In genomic region chr3:64878199-64878977, GRCm38 (mm10) we compare ENCODE assay signal across 33 mouse cellular contexts. TPM values are rescaled to one million over a fixed set of nuclear protein-coding genes. Genes with fewer than 3 reads are reported as not detected.
DNase-seq lines count a peak whose midpoint lies in the region; ATAC-seq and TF ChIP-seq lines count a peak whose summit lies in the region.
"Had no signal": no experiment of that assay in that cellular context is flagged by ENCODE, and none has a peak within 500 bp of the region (broad histone marks: within the 10 kb centered on the region; RNA-seq: fewer than 3 reads in every experiment).

No protein-coding gene starts in this region.

- ATAC-seq in embryonic facial prominence, embryonic 14.5 days (ENCODE audit: low read depth), result no peak
- ATAC-seq in kidney, postnatal 0 days (replicated peaks; ENCODE audit: low FRiP score, low read depth), result no peak
- peak; percentile 65 for ATAC-seq in midbrain, postnatal 0 days (ENCODE audit: low FRiP score)
- no peak for ATAC-seq in stomach, postnatal 0 days (ENCODE audit: low FRiP score, low TSS enrichment)
- ATAC-seq: activated CD4-positive, CD25-positive, alpha-beta regulatory T cell, adult 4 months; CD4-positive, CD25-positive, alpha-beta regulatory T cell, adult 4 months had no signal

- no peak overlapping the region for H3K4me2 ChIP-seq in embryonic facial prominence, embryonic 14.5 days (ENCODE audit: low read depth, low read length)
- H3K4me2 ChIP-seq in kidney, postnatal 0 days (ENCODE audit: low read length), result no peak overlapping the region
- H3K4me2 ChIP-seq in midbrain, postnatal 0 days (ENCODE audit: low read depth, low read length, poor library complexity, severe bottlenecking), result no peak overlapping the region
- no peak overlapping the region for H3K4me2 ChIP-seq in stomach, postnatal 0 days (replicated peaks; ENCODE audit: low read depth)
- H3K4me2 ChIP-seq: forebrain, embryonic 12.5 days; limb, embryonic 12.5 days; liver, embryonic 13.5 days; stomach, embryonic 15.5 days had no signal

- H3K27me3 ChIP-seq in embryonic facial prominence, embryonic 14.5 days (replicated peaks; ENCODE audit: control insufficient read depth, insufficient read depth, low read length), result no peaks in the 10 kb centered on the region
- H3K27me3 ChIP-seq in embryonic facial prominence, embryonic 10.5 days (replicated peaks; ENCODE audit: low read depth, poor library complexity, severe bottlenecking), result no peaks in the 10 kb centered on the region
- no peaks in the 10 kb centered on the region for H3K27me3 ChIP-seq in kidney, postnatal 0 days (ENCODE audit: insufficient read depth, low read length)
- no peaks in the 10 kb centered on the region for H3K27me3 ChIP-seq in midbrain, postnatal 0 days (ENCODE audit: insufficient read depth, low read length)
- H3K27me3 ChIP-seq in stomach, postnatal 0 days (ENCODE audit: control insufficient read depth, insufficient read depth, low read length), result no peaks in the 10 kb centered on the region
- H3K27me3 ChIP-seq: forebrain, embryonic 12.5 days; limb, embryonic 12.5 days; liver, embryonic 13.5 days; stomach, embryonic 15.5 days had no signal

- no peak overlapping the region for H3K27ac ChIP-seq in embryonic facial prominence, embryonic 14.5 days (replicated peaks; ENCODE audit: low read depth, low read length)
- no peak overlapping the region for H3K27ac ChIP-seq in embryonic facial prominence, embryonic 10.5 days (replicated peaks)
- no peak overlapping the region for H3K27ac ChIP-seq in kidney, postnatal 0 days
- H3K27ac ChIP-seq in midbrain, postnatal 0 days (ENCODE audit: low read depth, low read length), result no peak overlapping the region
- no peak overlapping the region for H3K27ac ChIP-seq in stomach, postnatal 0 days (replicated peaks)
- H3K27ac ChIP-seq: forebrain, embryonic 12.5 days; left cerebral cortex, adult 2 months; limb, embryonic 12.5 days; liver, embryonic 13.5 days; macrophage; stomach, embryonic 15.5 days had no signal

- no peaks in the 10 kb centered on the region for H3K9me3 ChIP-seq in embryonic facial prominence, embryonic 14.5 days (ENCODE audit: control insufficient read depth, low read length)
- H3K9me3 ChIP-seq in embryonic facial prominence, embryonic 10.5 days, result no peaks in the 10 kb centered on the region
- no peaks in the 10 kb centered on the region for H3K9me3 ChIP-seq in kidney, postnatal 0 days (replicated peaks; ENCODE audit: low read length)
- H3K9me3 ChIP-seq in midbrain, postnatal 0 days (ENCODE audit: low read length), result no peaks in the 10 kb centered on the region
- no peaks in the 10 kb centered on the region for H3K9me3 ChIP-seq in stomach, postnatal 0 days (ENCODE audit: control insufficient read depth, low read length)
- H3K9me3 ChIP-seq: forebrain, embryonic 12.5 days; liver, embryonic 13.5 days; stomach, embryonic 15.5 days had no signal

- no peak for TF ChIP-seq CTCF in kidney, postnatal 0 days (IDR thresholded peaks at IDR 0.05; ENCODE audit: low read depth)
- TF ChIP-seq CTCF in midbrain, postnatal 0 days (IDR thresholded peaks at IDR 0.05), result no peak
- no peak for TF ChIP-seq CTCF in stomach, postnatal 0 days (IDR thresholded peaks at IDR 0.05; ENCODE audit: low read depth)

- H3K4me3 ChIP-seq in embryonic facial prominence, embryonic 14.5 days (ENCODE audit: low read depth, low read length), result no peak overlapping the region
- no peak overlapping the region for H3K4me3 ChIP-seq in embryonic facial prominence, embryonic 10.5 days
- no peak overlapping the region for H3K4me3 ChIP-seq in kidney, postnatal 0 days (replicated peaks; ENCODE audit: low read depth, low read length)
- no peak overlapping the region for H3K4me3 ChIP-seq in midbrain, postnatal 0 days (ENCODE audit: low read depth, low read length)
- H3K4me3 ChIP-seq in stomach, postnatal 0 days (ENCODE audit: low read depth, low read length), result no peak overlapping the region
- H3K4me3 ChIP-seq: forebrain, embryonic 12.5 days; left cerebral cortex, adult 2 months; limb, embryonic 12.5 days; liver, embryonic 13.5 days; stomach, embryonic 15.5 days had no signal

- 50% methylated on average over 3 of the region's 3 CpGs for WGBS in embryonic facial prominence, embryonic 14.5 days
- 72% methylated on average over 3 of the region's 3 CpGs for WGBS in embryonic facial prominence, embryonic 10.5 days
- 47% methylated on average over 3 of the region's 3 CpGs for WGBS in kidney, postnatal 0 days
- WGBS in midbrain, postnatal 0 days, result 45% methylated on average over 3 of the region's 3 CpGs
- WGBS in stomach, postnatal 0 days, result 45% methylated on average over 3 of the region's 3 CpGs

- DNase-seq in embryonic facial prominence, embryonic 14.5 days (ENCODE audit: low spot score), result peak; percentile 5
- no peak for DNase-seq in embryonic facial prominence, embryonic 10.5 days (ENCODE audit: low spot score)
- DNase-seq in kidney, postnatal 0 days (ENCODE audit: low spot score), result peak; percentile 10
- no peak for DNase-seq in kidney, postnatal 14 days
- DNase-seq in brain, adult 2 months (ENCODE audit: low read depth, low spot score), result peak; percentile 33
- peak; percentile 23 for DNase-seq in midbrain, postnatal 0 days (ENCODE audit: low spot score)
- no peak for DNase-seq in stomach, postnatal 0 days (ENCODE audit: low spot score)
- no peak for DNase-seq in spleen, adult 18-20 months
- DNase-seq: adrenal gland, postnatal 10 days; cerebellum, adult 11 months; cerebellum, postnatal 25 days; embryo, embryonic 11 days; kidney, adult 11 months; liver, embryonic 13.5 days; right cerebral cortex, postnatal 25 days had no signal

- no peak overlapping the region for H3K9ac ChIP-seq in embryonic facial prominence, embryonic 14.5 days (ENCODE audit: low read depth, low read length)
- H3K9ac ChIP-seq in kidney, postnatal 0 days (ENCODE audit: low read depth, low read length), result no peak overlapping the region
- H3K9ac ChIP-seq in midbrain, postnatal 0 days (replicated peaks; ENCODE audit: low read length, poor library complexity, severe bottlenecking), result no peak overlapping the region
- H3K9ac ChIP-seq in stomach, postnatal 0 days (ENCODE audit: low read length), result no peak overlapping the region
- H3K9ac ChIP-seq: forebrain, embryonic 12.5 days; limb, embryonic 12.5 days; liver, embryonic 13.5 days; stomach, embryonic 15.5 days had no signal

- no peaks in the 10 kb centered on the region for H3K36me3 ChIP-seq in embryonic facial prominence, embryonic 14.5 days (ENCODE audit: control insufficient read depth, insufficient read depth, low read length)
- H3K36me3 ChIP-seq in embryonic facial prominence, embryonic 10.5 days (replicated peaks), result no peaks in the 10 kb centered on the region
- no peaks in the 10 kb centered on the region for H3K36me3 ChIP-seq in kidney, postnatal 0 days (ENCODE audit: insufficient read depth, low read length)
- no peaks in the 10 kb centered on the region for H3K36me3 ChIP-seq in midbrain, postnatal 0 days (ENCODE audit: insufficient read depth, low read length)
- H3K36me3 ChIP-seq in stomach, postnatal 0 days (ENCODE audit: control insufficient read depth, insufficient read depth, low read length), result no peaks in the 10 kb centered on the region
- H3K36me3 ChIP-seq: forebrain, embryonic 12.5 days; limb, embryonic 12.5 days; liver, embryonic 13.5 days; stomach, embryonic 15.5 days had no signal

- no peaks in the 10 kb centered on the region for H3K4me1 ChIP-seq in embryonic facial prominence, embryonic 14.5 days (ENCODE audit: control insufficient read depth, insufficient read depth, low read length)
- H3K4me1 ChIP-seq in embryonic facial prominence, embryonic 10.5 days, result no peaks in the 10 kb centered on the region
- no peaks in the 10 kb centered on the region for H3K4me1 ChIP-seq in kidney, postnatal 0 days (replicated peaks; ENCODE audit: insufficient read depth, low read length)
- no peaks in the 10 kb centered on the region for H3K4me1 ChIP-seq in midbrain, postnatal 0 days (ENCODE audit: insufficient read depth, low read length)
- no peaks in the 10 kb centered on the region for H3K4me1 ChIP-seq in stomach, postnatal 0 days (replicated peaks; ENCODE audit: control insufficient read depth, insufficient read depth)
- H3K4me1 ChIP-seq: forebrain, embryonic 12.5 days; limb, embryonic 12.5 days; liver, embryonic 13.5 days; stomach, embryonic 15.5 days had no signal

- no peak for TF ChIP-seq EP300 in stomach, postnatal 0 days (optimal IDR thresholded peaks at IDR 0.05)

RNA-seq across cellular contexts. Expression of gene Vmn2r7, which starts 33.8 kb away (rescaled TPM):
- not detected in 2 replicates for polyA plus RNA-seq in embryonic facial prominence, embryonic 14.5 days (2014; fragmentation: Nextera tagmentation; extraction: Ambion mirVana)
- polyA plus RNA-seq in embryonic facial prominence, embryonic 10.5 days (2016; fragmentation: Nextera tagmentation; extraction: Ambion mirVana), result 0.07 TPM in 1 of 2 replicates, not detected in the other
- not detected in 2 replicates for polyA plus RNA-seq in kidney, postnatal 0 days (2015; fragmentation: Nextera tagmentation; extraction: Ambion mirVana)
- total RNA-seq in midbrain, postnatal 0 days (2014; rRNA removed), result not detected in 2 replicates
- polyA plus RNA-seq in midbrain, postnatal 0 days (2015; fragmentation: Nextera tagmentation; extraction: Ambion mirVana), result not detected in 2 replicates
- polyA plus RNA-seq in stomach, postnatal 0 days (2015; fragmentation: Nextera tagmentation; extraction: Ambion mirVana), result not detected in 2 replicates
- total RNA-seq: adrenal gland, postnatal 10 days; ES-E14; gastrocnemius, adult 18-20 months; gastrocnemius, postnatal 4 days; hematopoietic stem cell, adult 5-6 weeks; layer of hippocampus, adult 8-10 months; monocyte, adult 5-6 weeks had no signal
- polyA plus RNA-seq: activated CD4-positive, CD25-positive, alpha-beta regulatory T cell, adult 4 months; CD4-positive, CD25-positive, alpha-beta regulatory T cell, adult 4 months; forebrain, embryonic 12.5 days; heart, embryonic 16.5 days; kidney, embryonic 16.5 days; limb, embryonic 12.5 days; liver, embryonic 13.5 days; lung, embryonic 16.5 days; macrophage; stomach, embryonic 15.5 days; thymus, postnatal 0 days; urinary bladder, adult 2 months had no signal

Comparison
In these comparisons a context has a peak if more than half of its experiments do, and no peak if none do; other contexts are left out.
1. DNase-seq: peak in embryonic facial prominence, embryonic 14.5 days (single experiment), kidney, postnatal 0 days (single experiment), brain, adult 2 months (single experiment) and midbrain, postnatal 0 days (single experiment); none in embryonic facial prominence, embryonic 10.5 days (single experiment), kidney, postnatal 14 days (single experiment), stomach, postnatal 0 days (single experiment) and spleen, adult 18-20 months (0 of 2).